Mouse (Mus musculus): ENCODE results near the gene Scube1.

The Scube1 gene

DNA sequence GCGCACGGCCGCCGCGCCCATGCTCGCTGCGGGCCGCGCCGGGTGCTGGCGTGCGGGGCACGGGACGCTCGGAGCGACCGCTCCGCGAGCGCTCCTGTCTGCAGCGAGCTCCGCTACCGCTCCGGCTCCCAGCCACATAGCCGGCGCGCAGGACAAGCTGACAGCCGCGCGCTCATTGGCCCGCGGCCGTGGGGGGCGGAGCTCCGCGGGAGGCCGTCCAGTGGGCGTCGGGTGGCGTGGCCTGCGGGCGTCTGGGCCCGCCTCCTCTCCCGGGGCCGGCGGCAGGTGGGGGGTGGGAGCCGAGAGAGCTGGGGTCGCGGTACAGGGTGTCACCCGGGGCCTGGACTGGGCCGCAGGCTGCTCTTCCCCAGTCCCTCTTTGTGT lies at the start of gene Scube1:
Gene Scube1, minus strand, starts transcription at position 136 of the 384 bp plus-strand sequence.
- DNase-seq (ENCODE audit: extremely low read depth, low read depth), result no peak

DNA sequence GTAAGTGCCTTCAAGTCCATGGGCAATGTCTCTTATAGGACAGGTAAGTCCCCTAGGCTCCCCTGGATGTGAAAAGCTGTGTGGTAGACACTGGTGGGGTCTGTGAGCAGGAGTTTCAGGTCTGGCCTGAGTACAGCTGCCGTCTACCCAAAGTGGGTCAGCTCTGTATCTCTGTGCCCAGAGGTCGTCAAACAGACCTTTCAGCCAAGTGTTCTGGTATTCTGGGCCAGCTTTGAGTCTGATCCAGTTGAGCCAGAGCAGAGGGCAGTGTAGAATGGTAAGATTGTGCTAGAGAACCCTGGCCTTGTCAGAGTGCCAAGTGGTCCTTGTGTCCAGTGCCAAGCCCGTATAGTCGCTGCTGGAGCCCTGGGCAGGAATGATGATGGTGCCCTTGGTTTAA lies 48.1 kb upstream of the Scube1 start:
- DNase-seq (ENCODE audit: extremely low read depth, low read depth), result no peak

DNA sequence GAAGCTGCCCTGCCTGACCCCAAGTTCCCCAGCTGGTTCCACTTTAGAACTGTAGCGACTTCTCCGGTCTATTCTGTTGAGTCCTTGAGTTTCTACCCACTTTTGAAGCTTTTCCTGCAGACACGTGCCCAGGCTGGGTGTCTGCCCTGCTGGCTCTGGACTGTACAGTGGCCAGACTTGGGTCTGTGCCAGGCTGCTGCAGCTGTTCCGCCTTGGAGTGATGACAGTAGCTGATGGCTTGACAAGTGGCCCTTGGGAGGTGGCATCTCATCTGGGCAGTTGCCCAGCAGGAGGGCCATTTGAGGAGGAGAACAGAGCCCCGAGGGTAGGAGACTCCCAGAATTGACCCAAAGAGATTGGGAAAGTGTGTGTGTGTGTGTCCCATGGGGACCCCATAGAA lies 47.6 kb upstream of the Scube1 start:
- DNase-seq (ENCODE audit: extremely low read depth, low read depth), result no peak

DNA sequence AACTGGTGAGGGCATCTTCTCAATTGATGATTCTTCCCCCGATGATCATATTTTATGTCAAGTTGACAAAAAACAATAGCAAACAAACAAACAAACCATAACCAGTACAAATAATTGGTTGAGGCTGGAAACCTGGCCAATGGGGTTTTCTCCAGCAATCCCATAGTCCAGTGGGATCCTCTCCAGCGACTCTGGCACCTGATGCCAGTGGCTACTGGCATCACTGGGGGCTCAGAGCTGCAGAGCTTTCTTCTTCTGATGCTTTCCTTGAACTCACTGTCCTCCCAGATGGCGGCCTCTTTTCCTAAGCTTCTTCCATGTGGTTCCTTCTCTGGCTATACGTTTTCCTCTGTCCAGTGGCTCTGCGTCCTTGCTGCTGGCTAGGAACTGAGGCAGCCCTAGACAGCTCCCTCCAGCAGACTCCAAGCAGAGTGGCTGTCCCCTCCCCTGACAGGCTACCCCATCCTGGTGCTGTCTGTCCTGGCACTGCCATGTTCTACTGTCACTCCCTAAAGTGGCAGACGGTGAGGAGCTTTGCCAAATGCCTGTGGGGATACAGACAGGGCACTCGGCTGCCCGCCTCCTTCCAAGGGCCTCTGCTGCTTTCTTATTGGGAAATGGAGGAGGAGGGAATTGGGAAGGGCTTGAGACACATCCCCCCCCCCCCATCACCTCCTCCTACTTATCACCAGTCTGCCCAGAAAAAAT lies 46.7 kb upstream of the Scube1 start:
- no peak for DNase-seq (ENCODE audit: extremely low read depth, low read depth)

DNA sequence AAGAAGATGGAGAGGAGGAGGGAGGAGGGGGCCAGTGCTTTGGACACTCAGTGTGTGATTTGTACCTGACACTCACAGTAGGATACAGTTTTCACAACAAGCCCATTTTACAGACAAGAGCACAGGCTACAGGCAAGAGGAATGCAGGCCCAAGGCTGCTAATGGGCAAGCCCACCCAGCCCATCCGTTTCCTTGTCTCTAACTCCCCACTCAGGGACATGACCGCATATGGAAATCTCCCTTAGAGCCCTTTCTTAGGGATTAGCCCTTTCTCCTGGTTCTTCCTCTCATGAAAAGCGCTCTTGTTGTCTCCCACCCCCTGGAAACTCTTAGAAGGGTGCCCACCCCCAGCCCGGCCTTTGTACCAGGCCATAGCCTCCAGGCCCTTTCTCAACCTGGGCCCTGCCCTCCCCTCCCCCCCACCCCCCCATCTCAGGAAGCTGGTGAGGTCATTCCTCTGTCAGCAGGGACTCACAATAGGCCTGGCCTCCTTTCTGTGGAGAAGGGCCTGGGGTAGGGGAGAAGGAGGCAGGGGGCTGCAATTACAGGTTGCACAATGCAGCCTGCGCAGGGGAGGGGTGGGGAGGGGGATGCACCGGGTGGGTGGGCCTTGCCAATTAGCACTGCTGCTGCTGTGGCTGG lies 40.7 kb upstream of the Scube1 start:
- DNase-seq (ENCODE audit: extremely low read depth, low read depth), result no peak

DNA sequence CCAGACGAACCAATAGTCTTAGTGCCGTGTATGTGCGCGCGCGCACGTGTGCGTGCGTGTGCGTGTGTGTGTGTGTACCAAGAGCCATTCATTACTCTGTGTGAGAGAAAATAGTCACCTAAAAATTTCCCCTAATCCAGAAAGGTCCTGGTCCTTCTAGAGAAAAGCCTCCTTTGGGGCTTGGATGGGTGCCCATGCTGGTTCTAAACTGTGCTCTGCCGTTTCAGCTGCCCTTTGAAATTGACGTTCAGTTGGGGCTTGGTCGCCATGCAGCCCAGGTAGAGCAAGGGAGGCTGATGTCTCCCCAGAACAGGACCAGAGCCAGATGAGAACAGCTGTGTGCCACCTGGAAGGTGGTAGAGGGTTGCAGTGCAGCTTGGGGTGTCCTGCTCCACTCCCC lies 36.7 kb upstream of the Scube1 start:
- DNase-seq (ENCODE audit: extremely low read depth, low read depth), result no peak

DNA sequence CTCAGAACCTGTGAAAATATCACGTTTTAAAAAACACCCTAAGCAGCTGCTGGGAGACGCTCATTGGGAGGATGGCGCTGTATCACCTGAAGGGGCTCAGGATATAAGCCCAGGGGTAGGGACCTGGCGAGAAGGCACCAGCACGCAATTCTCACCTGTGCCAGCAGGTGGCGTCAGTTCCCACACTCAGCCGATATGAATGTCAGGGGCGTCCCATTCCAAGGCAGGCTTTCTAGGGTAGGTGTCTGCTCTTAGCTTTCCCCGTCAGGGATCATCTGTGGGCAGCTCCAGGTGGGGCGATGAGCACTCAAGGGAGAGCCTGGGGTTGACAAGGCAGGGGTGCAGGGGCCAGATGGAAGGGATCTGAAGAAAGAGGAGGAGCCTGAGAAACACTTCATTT lies 35.9 kb upstream of the Scube1 start:
- DNase-seq (ENCODE audit: extremely low read depth, low read depth), result no peak

DNA sequence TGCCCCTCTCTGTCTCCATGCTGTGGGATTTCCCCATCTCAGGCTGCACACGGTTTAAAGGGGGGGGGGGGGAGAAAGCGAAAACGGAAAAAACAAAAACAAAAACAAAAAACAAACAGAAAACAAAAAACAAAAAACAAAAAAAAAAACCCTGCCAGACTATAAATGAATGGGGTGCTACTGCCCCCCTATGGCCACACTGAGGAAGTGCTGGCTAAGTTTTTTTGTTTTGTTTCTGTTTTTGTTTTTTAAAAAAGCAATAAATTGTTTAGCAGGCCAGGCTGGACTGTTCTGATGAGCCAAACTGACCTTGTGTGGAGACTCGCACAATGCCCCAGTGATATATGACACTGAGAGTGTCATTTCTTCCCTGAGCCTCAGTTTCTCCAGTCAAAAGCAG lies 34.1 kb upstream of the Scube1 start:
- no peak for DNase-seq (ENCODE audit: extremely low read depth, low read depth)

DNA sequence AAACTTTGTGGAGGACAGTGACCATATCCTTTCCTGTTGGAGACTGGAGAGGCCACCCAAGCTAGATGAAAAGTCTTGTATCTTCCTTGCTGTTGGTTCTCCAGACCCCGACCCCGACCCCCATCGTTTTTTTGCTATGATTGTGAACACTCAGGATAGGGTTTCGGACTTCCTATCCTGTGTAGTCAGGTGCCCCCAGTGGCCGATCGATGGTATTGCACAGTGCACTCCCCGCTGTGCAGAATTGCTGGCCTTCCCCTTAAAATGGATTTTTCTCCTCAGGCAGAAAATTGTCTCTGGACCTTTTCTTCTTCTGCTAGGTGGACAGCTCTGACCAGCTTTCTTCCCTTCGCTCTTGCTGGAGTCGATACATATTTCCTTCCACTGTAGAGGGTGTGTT lies 31.9 kb upstream of the Scube1 start:
- no peak for DNase-seq (ENCODE audit: extremely low read depth, low read depth)

DNA sequence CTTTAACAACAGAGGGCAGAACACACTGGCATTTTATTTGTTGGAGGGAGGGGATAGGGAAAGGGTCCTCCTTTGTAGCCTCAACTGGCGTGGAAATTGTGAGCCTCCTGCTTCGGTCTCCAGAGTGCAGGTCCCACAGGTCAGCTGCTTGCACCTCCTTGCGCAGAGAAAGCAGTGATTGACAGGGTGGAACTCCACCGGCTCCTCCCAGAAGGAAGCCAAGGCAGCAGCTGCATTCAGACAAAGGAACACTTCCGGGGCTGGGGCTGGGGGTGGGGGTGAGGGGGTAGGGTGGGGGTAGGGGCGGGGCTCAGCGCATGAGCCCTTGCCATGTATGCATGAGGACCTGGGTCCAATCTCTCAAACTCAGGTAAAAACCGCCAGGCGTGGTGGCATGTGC lies 24.6 kb upstream of the Scube1 start:
- no peak for DNase-seq (ENCODE audit: extremely low read depth, low read depth)

DNA sequence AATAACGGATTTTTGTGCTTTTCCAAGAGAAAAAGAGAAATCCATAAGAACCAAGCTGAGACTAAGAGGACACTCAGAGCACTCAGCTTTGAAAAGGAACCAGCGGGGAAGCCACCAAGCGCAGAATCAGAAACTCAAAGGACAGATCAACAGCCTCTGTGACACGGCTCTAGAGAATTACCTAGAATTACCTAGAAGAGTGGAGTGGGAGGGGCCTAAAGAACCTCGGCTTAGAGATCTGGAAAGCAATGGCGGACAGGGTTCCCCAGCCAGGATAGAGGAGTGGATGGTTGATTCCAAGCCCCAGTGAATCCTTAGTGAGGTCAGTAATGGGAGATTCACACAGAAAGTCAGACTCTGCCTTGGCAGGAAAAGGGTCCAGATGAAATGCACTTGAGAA lies 24.2 kb upstream of the Scube1 start:
- DNase-seq (ENCODE audit: extremely low read depth, low read depth), result no peak

DNA sequence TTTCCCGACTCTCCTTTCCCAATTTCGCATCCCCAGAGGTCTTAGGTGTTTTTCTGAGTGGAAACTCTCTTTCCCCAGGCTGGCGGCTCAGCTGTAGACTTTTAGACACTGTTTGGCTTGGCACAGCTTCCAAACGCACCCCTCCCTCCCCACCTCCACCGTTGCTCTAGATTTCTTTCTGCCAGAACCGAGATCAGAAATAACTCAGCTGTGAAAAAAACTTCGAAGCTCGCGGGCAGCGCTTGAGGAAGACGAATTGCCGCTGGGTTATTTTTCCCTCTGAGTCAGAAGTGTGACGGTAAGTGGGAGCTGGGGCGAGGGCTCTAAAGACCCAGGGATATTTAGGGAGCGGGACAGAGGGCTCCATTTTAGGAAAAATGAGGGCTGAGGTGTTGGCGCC lies 21.5 kb upstream of the Scube1 start:
- DNase-seq (ENCODE audit: extremely low read depth, low read depth), result no peak

DNA sequence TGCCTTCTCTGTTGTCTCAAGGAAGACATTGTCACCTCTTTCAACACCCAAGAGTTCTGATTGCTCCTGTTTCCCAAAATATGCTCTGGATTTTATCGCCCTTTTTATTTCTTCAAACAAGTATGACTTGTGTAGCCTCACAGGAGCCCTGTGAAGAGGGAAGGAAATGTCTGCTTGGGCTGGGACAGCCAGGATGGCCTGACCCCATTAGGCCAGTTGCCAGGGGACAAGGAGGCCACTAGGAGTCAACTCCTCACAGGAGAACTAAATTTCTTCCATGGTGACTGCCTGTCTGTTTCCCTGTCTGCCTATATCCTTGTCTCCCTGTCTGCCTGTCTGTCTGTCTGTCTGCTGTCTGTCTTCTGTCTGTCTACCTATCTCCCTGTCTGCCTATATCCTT lies 17.2 kb upstream of the Scube1 start:
- DNase-seq (ENCODE audit: extremely low read depth, low read depth), result no peak

DNA sequence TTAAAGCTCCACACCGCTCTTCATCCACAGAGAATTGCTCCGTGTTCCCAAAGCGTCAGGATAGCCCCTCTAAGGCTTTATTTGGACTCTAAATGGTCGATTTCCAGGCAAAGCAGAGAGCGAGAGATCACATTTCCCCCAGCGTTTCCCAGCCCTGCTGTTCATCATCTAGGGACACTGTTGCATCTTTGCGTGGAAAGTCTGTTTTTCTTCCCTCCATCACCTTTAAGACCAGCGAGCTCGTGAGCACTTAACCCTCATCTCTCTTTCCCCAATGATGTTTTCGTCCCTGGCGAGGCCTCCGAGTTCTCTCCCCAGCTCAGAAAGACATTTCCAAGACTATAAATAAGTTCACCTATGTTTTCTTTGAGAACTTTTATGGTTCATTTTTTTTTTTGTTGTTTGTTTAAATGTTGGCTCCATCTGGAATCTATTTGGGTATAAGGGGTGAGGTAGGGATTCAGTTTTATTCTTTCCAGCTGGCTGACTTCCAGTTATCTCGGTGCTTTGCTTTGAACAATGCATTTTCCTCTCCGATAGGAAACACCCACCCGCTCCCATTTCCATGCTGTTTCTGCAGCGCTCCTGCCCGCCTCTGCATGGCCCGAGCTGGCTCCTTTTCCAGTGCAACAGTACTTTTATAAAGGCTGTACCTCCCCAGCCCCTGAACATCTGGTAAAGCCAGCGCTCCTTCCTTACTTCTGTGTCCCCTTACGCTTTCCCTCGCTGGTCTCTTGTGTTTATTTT lies 16.0 kb upstream of the Scube1 start:
- no peak for DNase-seq (ENCODE audit: extremely low read depth, low read depth)

DNA sequence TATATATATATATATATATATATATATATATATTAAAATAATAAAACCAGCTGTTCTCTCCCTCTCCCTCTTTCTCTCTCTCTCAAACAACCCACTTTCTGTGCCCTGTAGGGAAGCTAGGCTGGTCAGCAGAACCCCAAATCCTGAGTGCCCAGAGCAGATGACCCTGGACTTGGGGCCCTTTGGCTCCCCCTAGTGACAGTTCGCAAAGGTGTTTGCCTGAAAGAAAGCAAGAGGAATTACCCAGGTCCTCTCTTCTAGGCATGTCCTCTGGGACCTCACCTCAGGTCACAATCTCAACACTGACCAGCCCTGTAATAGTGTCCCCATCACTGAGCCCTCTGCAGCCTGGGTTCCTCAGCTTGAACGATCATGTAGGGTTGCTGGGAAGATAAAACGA lies 2.8 kb upstream of the Scube1 start:
- DNase-seq (ENCODE audit: extremely low read depth, low read depth), result no peak

DNA sequence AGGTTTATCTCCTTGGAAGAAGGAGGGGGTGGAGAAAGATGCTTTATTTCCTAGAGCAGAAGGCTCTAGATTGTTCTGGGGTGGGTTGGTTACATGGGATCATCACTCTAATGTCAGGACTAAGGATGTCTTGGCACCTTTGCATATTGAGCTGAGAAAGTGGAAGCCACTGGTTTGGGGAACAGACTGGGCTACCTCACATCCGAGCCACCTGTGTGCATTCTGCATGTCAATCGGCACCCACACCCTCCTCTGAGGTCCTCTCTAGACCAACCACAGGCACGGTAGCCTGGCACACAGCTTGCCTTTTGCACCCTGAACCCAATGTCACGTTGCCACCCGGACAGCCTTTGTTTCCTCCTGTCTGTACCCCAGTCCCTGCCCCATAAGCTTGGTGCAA lies 1.9 kb upstream of the Scube1 start:
- DNase-seq (ENCODE audit: extremely low read depth, low read depth), result no peak

DNA sequence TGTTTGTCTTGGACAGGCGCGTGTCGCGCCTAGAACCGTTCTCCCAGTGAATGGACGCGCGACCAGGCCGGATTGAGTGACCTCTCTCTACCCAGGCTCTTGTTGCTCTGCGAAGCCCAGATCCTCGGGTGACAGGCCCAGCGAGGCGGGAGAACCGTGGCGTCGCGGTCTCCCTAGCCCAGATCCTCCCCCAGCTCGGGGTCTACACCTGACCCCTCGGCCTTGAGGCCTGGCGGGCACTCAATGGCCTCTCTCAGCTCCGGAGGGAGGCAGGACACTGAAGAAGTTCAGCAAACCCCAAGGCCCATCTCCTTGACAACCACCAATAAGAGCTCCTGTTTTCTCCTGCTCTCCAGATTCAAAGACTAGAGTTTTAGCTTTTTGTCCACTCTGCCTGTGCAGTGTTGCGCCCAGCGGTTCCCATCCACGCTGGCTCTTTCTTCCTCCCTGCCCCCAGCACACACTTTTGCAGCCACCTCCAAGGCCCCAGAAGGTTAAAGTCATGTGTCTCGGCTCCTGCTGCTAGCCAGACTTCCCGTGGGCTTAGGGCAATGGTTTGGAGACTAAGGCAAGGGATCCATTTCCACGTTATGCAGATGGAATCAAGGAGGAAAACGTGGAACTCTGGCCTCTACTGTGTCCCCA lies 857 bp upstream of the Scube1 start:
- DNase-seq (ENCODE audit: extremely low read depth, low read depth), result no peak

DNA sequence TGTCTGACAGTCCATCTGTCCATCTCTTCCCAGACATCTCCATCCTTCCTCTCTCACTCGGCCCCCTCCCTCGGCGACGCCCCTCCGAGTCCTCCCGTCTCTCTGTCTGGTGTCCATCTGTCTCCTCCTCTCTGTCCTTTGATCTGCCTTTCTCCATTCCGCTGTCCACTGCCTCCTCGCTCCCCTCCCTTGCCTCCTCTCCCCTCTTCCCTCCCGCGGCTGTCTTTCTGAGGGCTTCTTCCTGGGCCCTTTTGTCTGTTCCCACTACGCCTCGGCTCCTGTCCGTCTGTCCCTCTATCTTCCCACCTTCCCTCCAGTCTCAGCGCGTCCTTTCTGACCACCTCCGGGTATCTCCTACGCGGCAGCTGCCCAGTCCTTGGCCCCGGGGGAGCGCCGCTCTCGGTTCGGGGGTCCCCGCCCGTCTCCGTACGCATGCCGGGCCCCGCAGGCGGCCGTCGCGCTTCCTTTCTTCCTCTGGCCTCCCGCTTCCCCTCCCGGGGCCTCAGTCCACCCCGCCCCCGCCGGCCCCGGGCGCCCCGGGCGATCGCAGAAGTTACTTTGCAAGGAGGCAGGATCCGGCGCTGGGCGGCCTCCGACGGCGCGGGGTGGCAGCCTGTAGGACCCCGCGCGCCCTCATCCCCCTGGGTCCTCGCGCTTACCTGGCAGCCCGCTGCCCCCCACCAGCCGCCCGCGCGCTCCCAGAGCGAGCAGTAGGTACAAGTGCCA lies 498 bp downstream of the Scube1 start:
- no peak for DNase-seq (ENCODE audit: extremely low read depth, low read depth)

DNA sequence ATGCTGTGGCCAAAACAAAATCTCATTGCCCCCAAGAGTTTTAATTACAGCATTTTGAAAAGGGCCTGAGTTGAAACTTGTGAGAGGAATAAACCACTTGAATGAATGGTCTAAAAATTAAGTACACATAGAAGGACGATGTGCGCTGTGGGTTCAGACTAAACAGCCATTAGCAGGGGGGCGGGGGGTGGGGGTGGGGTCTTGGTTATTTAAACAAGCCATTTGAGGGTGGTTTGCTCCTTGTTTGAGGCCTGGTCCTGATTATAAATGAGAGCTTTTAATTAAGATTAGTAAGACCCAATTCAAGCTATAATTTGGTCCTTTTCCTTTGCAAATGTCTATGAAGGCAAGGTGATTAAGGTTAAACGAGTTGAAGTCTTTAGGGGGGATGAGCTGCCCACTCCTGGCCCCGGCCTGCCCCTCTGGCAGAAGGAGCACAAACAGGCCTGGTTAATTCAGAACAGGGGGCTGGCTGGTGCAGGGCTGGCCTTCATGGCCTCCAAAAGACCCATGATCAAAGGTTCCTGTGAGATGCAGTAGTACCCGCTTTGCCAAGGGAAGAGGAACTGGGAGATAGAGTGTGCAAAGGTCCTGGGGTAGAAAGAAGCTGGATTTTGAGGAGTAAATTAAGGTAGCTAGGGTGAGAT lies 9.1 kb downstream of the Scube1 start:
- DNase-seq (ENCODE audit: extremely low read depth, low read depth), result no peak

DNA sequence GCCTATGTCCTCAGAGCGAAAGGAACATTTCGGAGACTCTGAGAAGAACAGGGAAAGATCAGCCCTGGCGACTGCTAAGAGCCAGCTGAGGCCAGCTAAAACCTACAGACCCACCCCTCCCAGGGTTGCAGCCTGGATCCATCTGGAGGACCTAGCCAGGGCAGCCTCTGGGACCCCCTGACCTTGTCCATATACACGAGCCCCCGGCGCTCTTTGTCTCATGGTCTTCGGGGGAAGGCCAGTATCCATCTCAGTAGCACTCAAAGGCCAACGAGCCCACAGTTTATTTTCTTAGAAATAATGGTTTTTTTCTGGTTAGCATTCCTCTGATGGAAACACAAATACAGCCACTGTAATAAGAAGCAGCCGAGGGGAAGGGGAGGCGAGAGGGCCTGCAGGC lies 12.0 kb downstream of the Scube1 start:
- DNase-seq (ENCODE audit: extremely low read depth, low read depth), result no peak

DNA sequence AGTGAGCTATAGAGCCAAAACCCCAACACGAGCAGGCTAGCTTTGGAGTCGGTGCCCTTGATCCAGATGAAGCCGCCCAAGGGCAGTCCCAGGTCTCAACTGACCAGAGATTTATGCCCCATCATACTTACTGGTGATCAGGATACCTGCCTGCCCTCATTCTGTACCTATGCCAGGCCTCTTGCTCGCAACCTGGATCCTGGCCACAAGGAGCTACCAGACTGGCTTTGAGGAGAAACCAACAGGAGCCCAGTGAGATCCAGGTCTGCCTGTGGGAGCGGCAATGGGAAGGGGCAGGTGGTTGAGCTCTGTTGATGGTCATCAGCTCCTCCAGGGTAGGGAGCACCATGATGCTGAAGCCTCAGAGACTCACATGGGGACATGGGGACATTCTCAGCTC lies 12.5 kb downstream of the Scube1 start:
- no peak for DNase-seq (ENCODE audit: extremely low read depth, low read depth)
